Mouse (Mus musculus) small intestine, adult 2 months (tissue): ENCODE results near the gene Noct.

ENCODE experiments used
- CTCF ChIP-seq: fragments of 200-500 bp; IDR thresholded peaks from 2 replicates; pipeline ENCODE4 v1.5.1; 2012; ENCODE audit warnings: low read depth, mild to moderate bottlenecking, control low read depth, inconsistent platforms, low read length, moderate library complexity, mixed read lengths; ENCODE audit not compliant: insufficient replicate concordance, insufficient read length; ENCODE audit errors: extremely low read depth
- POLR2A ChIP-seq: fragments of 200-500 bp; IDR thresholded peaks from 2 replicates; pipeline ENCODE4 v1.6.1; 2012; ENCODE audit warnings: low read depth, mild to moderate bottlenecking, control low read depth, inconsistent platforms, low read length, moderate library complexity

DNA sequence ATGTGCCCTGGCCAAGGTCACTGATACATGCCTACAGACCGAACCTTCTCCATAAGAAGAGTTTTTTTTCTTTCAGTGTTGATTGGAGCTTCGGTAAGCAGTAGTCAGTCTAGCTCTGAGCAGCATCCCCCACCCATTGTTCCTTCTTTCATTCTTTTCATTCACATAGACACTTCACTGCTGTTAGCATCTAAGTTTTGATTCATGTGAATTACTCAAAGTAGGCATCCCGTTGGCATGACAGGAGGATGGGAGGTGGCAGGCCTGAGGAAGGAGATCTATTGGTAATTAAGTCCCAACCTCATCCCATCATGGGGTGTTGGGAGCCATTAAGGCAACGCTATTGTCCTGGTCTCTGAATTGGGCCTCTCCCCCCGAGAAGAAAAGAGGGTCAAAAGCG, 8.6 kb upstream of the Noct start:
- no peak for TF ChIP-seq CTCF
- no peak for TF ChIP-seq POLR2A
